Mouse (Mus musculus): Measurements from ENCODE around the gene Pgap2. TPM values are rescaled to one million over a fixed set of nuclear protein-coding genes. Genes with fewer than 3 reads are reported as not detected.
A peak's percentile ranks its signal among the peaks of the same experiment; 100 is the strongest.

The Pgap2 gene
- total and polyA plus RNA-seq, 3 experiments: 18.3 to 38.5 (median 23.7) TPM

- Histone ChIP-seq H3K27me3 (replicated peaks) (no peaks in the 10 kb centered on the region), H3K79me2 (replicated peaks; ENCODE audit: control insufficient read depth, extremely low read depth, insufficient read depth, poor library complexity, severe bottlenecking) (peaks cover 50% of the 10 kb centered on the region), H3K4me2 (ENCODE audit: insufficient read depth, low read depth, poor library complexity, severe bottlenecking) (peak overlapping the region; percentile 81), H3K4me1 (ENCODE audit: control insufficient read depth in 1 of 2, insufficient read depth in 2 of 2) (peaks cover 38 to 65% of the 10 kb centered on the region in 2 experiments), H3K9ac (ENCODE audit: insufficient read depth, low read depth) (peak overlapping the region; percentile 94; the same call in 1 of the 2 replicates), H3K9me3 (replicated peaks; ENCODE audit: low read length) (no peaks in the 10 kb centered on the region), H3K36me3 (replicated peaks in 1 of 2; ENCODE audit: control insufficient read depth in 1 of 2, insufficient read depth in 1 of 2, low read length in 1 of 2) (peaks cover 14 to 28% of the 10 kb centered on the region in 2 experiments), H3K4me3 (replicated peaks in 1 of 3; ENCODE audit: low read depth in 2 of 3, low read length in 2 of 3, poor library complexity in 1 of 3) (peak overlapping the region in 2 of 3 experiments; percentile 27 to 74), H3K27ac (ENCODE audit: insufficient read depth, low read depth) (no peak overlapping the region)
- 0 out of 2 replicates have a peak, but pooled peaks have one; percentile 12 for TF ChIP-seq UBTF (IDR thresholded peaks at IDR 0.05; ENCODE audit: low read depth, low read length)
- no peak for TF ChIP-seq MYC (IDR thresholded peaks at IDR 0.05; ENCODE audit: low read depth, low read length)
- TF ChIP-seq POLR2AphosphoS2 (IDR thresholded peaks at IDR 0.05; ENCODE audit: low read depth, low read length): no peak
- TF ChIP-seq JUND (conservative IDR thresholded peaks at IDR 0.05; ENCODE audit: low read depth, low read length): no peak
- in situ Hi-C loops (cut with MboI; ENCODE audit: low pct_ligation_motif_present, low pct_unique_long_range_greater_than_20kb, low sequenced_read_pairs) (no loop called here), dilution Hi-C loops (cut with MboI; ENCODE audit: extremely low pct_ligation_motif_present, extremely low pct_unique_long_range_greater_than_20kb, low sequenced_read_pairs) (no loop called here)
- no peak for DNase-seq (ENCODE audit: extremely low read depth)
Observed at GRCm38 (mm10) chr7:102246956-102247797, 37.2 kb downstream of the Pgap2 start.

GRCm38 (mm10) chr7:102248691-102249404 lies 38.8 kb downstream of the Pgap2 start:
- H3K27me3 ChIP-seq (replicated peaks): no peaks in the 10 kb centered on the region
- H3K9ac ChIP-seq (ENCODE audit: insufficient read depth, low read depth): peak overlapping the region; percentile 94
- H3K4me1 ChIP-seq (ENCODE audit: control insufficient read depth in 1 of 2, insufficient read depth in 2 of 2): peaks cover 36 to 52% of the 10 kb centered on the region in 2 experiments
- peak; percentile 38 for DNase-seq (ENCODE audit: extremely low read depth)
- H3K79me2 ChIP-seq (replicated peaks; ENCODE audit: control insufficient read depth, extremely low read depth, insufficient read depth, poor library complexity, severe bottlenecking): peaks cover 50% of the 10 kb centered on the region
- H3K4me3 ChIP-seq (replicated peaks in 1 of 3; ENCODE audit: low read depth in 2 of 3, low read length in 2 of 3, poor library complexity in 1 of 3): peak overlapping the region; percentile 74 to 85 (median 76)
- no peaks in the 10 kb centered on the region for H3K9me3 ChIP-seq (replicated peaks; ENCODE audit: low read length)
- in situ Hi-C loops (cut with MboI; ENCODE audit: low pct_ligation_motif_present, low pct_unique_long_range_greater_than_20kb, low sequenced_read_pairs) (no loop called here), dilution Hi-C loops (cut with MboI; ENCODE audit: extremely low pct_ligation_motif_present, extremely low pct_unique_long_range_greater_than_20kb, low sequenced_read_pairs) (no loop called here)
- H3K4me2 ChIP-seq (ENCODE audit: insufficient read depth, low read depth, poor library complexity, severe bottlenecking): peak overlapping the region; percentile 81
- TF ChIP-seq TBP (conservative IDR thresholded peaks at IDR 0.05; ENCODE audit: low read depth, low read length): peak; percentile 36; the same call in 1 of the 2 replicates
- TF ChIP-seq PAX5 (IDR thresholded peaks at IDR 0.05; ENCODE audit: low read length): no peak
- TF ChIP-seq UBTF (IDR thresholded peaks at IDR 0.05; ENCODE audit: low read depth, low read length): 0 out of 2 replicates have a peak, but pooled peaks have one; percentile 15
- peak overlapping the region; percentile 82; the same call in 1 of the 2 replicates for H3K27ac ChIP-seq (ENCODE audit: insufficient read depth, low read depth)
- peaks cover 5 to 11% of the 10 kb centered on the region in 2 experiments for H3K36me3 ChIP-seq (replicated peaks in 1 of 2; ENCODE audit: control insufficient read depth in 1 of 2, insufficient read depth in 1 of 2, low read length in 1 of 2)

- H3K79me2 ChIP-seq (replicated peaks; ENCODE audit: control insufficient read depth, extremely low read depth, insufficient read depth, poor library complexity, severe bottlenecking): peaks cover 46% of the 10 kb centered on the region
- H3K4me3 ChIP-seq (replicated peaks in 1 of 3; ENCODE audit: low read depth in 2 of 3, low read length in 2 of 3, poor library complexity in 1 of 3): peak overlapping the region; percentile 74 to 85 (median 76)
- peak overlapping the region; percentile 94 for H3K9ac ChIP-seq (ENCODE audit: insufficient read depth, low read depth)
- peak overlapping the region; percentile 81 for H3K4me2 ChIP-seq (ENCODE audit: insufficient read depth, low read depth, poor library complexity, severe bottlenecking)
- DNase-seq (ENCODE audit: extremely low read depth): peak; percentile 86
- dilution Hi-C loops (cut with MboI; ENCODE audit: extremely low pct_ligation_motif_present, extremely low pct_unique_long_range_greater_than_20kb, low sequenced_read_pairs): no loop called here
- H3K27me3 ChIP-seq (replicated peaks): no peaks in the 10 kb centered on the region
- no peaks in the 10 kb centered on the region for H3K9me3 ChIP-seq (replicated peaks; ENCODE audit: low read length)
- H3K27ac ChIP-seq (ENCODE audit: insufficient read depth, low read depth): peak overlapping the region; percentile 92
- H3K4me1 ChIP-seq (ENCODE audit: control insufficient read depth in 1 of 2, insufficient read depth in 2 of 2): peaks cover 32 to 45% of the 10 kb centered on the region in 2 experiments
- peaks cover 0 to 4% of the 10 kb centered on the region in 2 experiments for H3K36me3 ChIP-seq (replicated peaks in 1 of 2; ENCODE audit: control insufficient read depth in 1 of 2, insufficient read depth in 1 of 2, low read length in 1 of 2)
- TF ChIP-seq MXI1 (IDR thresholded peaks at IDR 0.05; ENCODE audit: low read depth, low read length): peak; percentile 78; the same call in 1 of the 2 replicates
- 0 out of 2 replicates have a peak, but pooled peaks have one; percentile 30 for TF ChIP-seq BHLHE40 (IDR thresholded peaks at IDR 0.05; ENCODE audit: low read depth, low read length)
- TF ChIP-seq EP300 (IDR thresholded peaks at IDR 0.05; ENCODE audit: low read length): peak; percentile 0; the same call in 1 of the 2 replicates
- peak; percentile 30; the same call in 1 of the 2 replicates for TF ChIP-seq CHD2 (IDR thresholded peaks at IDR 0.05; ENCODE audit: low read length)
- TF ChIP-seq MAZ (IDR thresholded peaks at IDR 0.05; ENCODE audit: low read depth, low read length): 0 out of 2 replicates have a peak, but pooled peaks have one; percentile 13
- TF ChIP-seq SIN3A (IDR thresholded peaks at IDR 0.05; ENCODE audit: low read length): peak; percentile 70
- peak; percentile 12; the same call in 1 of the 2 replicates for TF ChIP-seq NELFE (IDR thresholded peaks at IDR 0.05; ENCODE audit: low read depth, low read length)
- TF ChIP-seq KAT2A (IDR thresholded peaks at IDR 0.05; ENCODE audit: insufficient replicate concordance, low read length): no peak
- TF ChIP-seq ELF1 (IDR thresholded peaks at IDR 0.05; ENCODE audit: low read depth, low read length): no peak
- TF ChIP-seq MYC (IDR thresholded peaks at IDR 0.05; ENCODE audit: low read depth, low read length): 0 out of 2 replicates have a peak, but pooled peaks have one; percentile 8
- TF ChIP-seq TBP (conservative IDR thresholded peaks at IDR 0.05; ENCODE audit: low read depth, low read length): 0 out of 2 replicates have a peak, but pooled peaks have one; percentile 13
- peak; percentile 19 for TF ChIP-seq POLR2A (IDR thresholded peaks at IDR 0.05; ENCODE audit: low read depth, low read length)
- TF ChIP-seq RCOR1 (conservative IDR thresholded peaks at IDR 0.05; ENCODE audit: low read depth, low read length): no peak
- in situ Hi-C loops (cut with MboI; ENCODE audit: low pct_ligation_motif_present, low pct_unique_long_range_greater_than_20kb, low sequenced_read_pairs): no loop called here
Observed at GRCm38 (mm10) chr7:102249531-102249895, 39.5 kb downstream of the Pgap2 start.
